Mouse (Mus musculus): ENCODE results near the gene Borcs5. TPM values are rescaled to one million over a fixed set of nuclear protein-coding genes. Genes with fewer than 3 reads are reported as not detected.

Gene Borcs5
- polyA plus RNA-seq, 1 experiment from 2014 or later: 13.9 TPM

DNA sequence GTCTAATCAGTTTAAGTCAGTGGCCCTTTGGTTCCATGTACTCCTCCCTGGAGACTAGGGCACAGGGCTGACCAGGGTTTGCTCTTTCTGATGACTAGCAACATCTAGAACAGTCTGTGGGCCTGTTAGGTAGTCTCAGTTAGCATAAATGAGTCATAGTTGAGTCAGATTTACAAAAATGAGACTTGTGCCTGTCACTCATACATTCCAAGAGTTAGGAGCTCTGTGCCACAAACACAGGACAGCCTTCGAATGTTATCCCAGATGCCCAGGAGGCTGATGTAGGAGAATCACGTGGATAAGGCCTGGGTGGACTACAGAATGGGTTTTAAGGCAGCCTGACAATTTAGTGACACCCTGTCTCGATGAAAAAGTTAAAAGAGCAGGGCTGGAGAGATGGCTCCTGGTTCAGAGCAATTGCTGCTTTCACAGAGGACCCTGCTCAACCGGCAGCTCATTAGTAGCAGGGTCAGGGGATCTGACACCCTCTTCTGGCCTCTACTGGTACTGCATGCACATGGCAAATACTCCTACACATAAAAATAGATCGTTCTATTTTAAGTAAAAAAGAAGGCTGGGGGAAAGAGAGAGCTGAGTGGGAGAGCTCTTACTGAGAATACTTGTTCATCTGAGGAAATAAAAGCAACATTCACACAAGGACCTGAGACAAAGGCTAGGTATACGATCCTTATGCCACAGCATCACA lies 18.3 kb upstream of the Borcs5 start:
- ATAC-seq (ENCODE audit: low read depth): no peak
- H3K27me3 ChIP-seq (ENCODE audit: control insufficient read depth, insufficient read depth, low read depth, low read length): no peaks in the 10 kb centered on the region
- no peaks in the 10 kb centered on the region for H3K9me3 ChIP-seq (ENCODE audit: control insufficient read depth, low read length)
- peaks cover 3% of the 10 kb centered on the region; the same call in 1 of the 2 replicates for H3K4me1 ChIP-seq (replicated peaks; ENCODE audit: control insufficient read depth, insufficient read depth, low read length)
- no peaks in the 10 kb centered on the region; the same call in 1 of the 2 replicates for H3K36me3 ChIP-seq (ENCODE audit: control insufficient read depth, insufficient read depth, low read length)
- H3K4me2 ChIP-seq (ENCODE audit: low read depth, low read length): no peak overlapping the region
- H3K4me3 ChIP-seq (ENCODE audit: low read length): no peak overlapping the region
- 63% methylated on average over 6 of the region's 6 CpGs for WGBS
- H3K27ac ChIP-seq (ENCODE audit: low read length): peak overlapping the region; percentile 46
- H3K9ac ChIP-seq (ENCODE audit: low read length): no peak overlapping the region

- Histone ChIP-seq H3K27me3 (ENCODE audit: control insufficient read depth, insufficient read depth, low read depth, low read length) (no peaks in the 10 kb centered on the region), H3K4me1 (replicated peaks; ENCODE audit: control insufficient read depth, insufficient read depth, low read length) (peaks cover 3% of the 10 kb centered on the region; the same call in 1 of the 2 replicates), H3K36me3 (ENCODE audit: control insufficient read depth, insufficient read depth, low read length) (no peaks in the 10 kb centered on the region; the same call in 1 of the 2 replicates), H3K27ac (ENCODE audit: low read length) (0 out of 2 replicates have a peak overlapping the region, but pooled peaks have one; percentile 10), H3K9ac (ENCODE audit: low read length) (no peak overlapping the region), H3K4me3 (ENCODE audit: low read length) (no peak overlapping the region), H3K9me3 (ENCODE audit: control insufficient read depth, low read length) (no peaks in the 10 kb centered on the region), H3K4me2 (ENCODE audit: low read depth, low read length) (no peak overlapping the region)
- 68% methylated on average over 14 of the region's 14 CpGs for WGBS
- ATAC-seq (ENCODE audit: low read depth): no peak
Measured at GRCm38 (mm10) chr6:134621552-134621949, 17.8 kb upstream of the Borcs5 start.

GRCm38 (mm10) chr6:134625431-134625830 lies 13.9 kb upstream of the Borcs5 start:
- H3K27me3 ChIP-seq (ENCODE audit: control insufficient read depth, insufficient read depth, low read depth, low read length): no peaks in the 10 kb centered on the region
- H3K4me2 ChIP-seq (ENCODE audit: low read depth, low read length): no peak overlapping the region
- no peaks in the 10 kb centered on the region for H3K9me3 ChIP-seq (ENCODE audit: control insufficient read depth, low read length)
- H3K27ac ChIP-seq (ENCODE audit: low read length): no peak overlapping the region
- peaks cover 3% of the 10 kb centered on the region; the same call in 1 of the 2 replicates for H3K4me1 ChIP-seq (replicated peaks; ENCODE audit: control insufficient read depth, insufficient read depth, low read length)
- no peaks in the 10 kb centered on the region; the same call in 1 of the 2 replicates for H3K36me3 ChIP-seq (ENCODE audit: control insufficient read depth, insufficient read depth, low read length)
- no peak for ATAC-seq (ENCODE audit: low read depth)
- H3K4me3 ChIP-seq (ENCODE audit: low read length): no peak overlapping the region
- H3K9ac ChIP-seq (ENCODE audit: low read length): no peak overlapping the region
- WGBS: 66% methylated on average over 12 of the region's 12 CpGs

DNA sequence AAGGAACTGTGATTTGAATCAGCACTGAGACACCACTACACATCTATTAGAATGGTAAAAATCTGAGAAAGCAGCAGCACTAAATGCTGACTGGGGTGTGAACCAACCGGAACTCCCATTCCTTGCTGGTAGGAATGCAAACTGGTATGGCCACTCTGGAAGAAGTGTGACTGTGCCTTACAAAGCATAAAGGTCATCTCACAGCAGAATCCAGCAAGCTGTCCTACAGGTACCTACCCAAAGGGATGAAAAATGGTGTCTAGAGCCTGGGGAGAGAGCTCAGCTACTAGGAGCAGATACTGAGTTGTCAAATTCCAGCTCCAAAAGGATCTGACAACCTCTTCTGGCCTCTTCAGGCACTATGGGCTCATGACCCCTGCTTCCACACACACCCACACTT lies 12.7 kb upstream of the Borcs5 start:
- H3K36me3 ChIP-seq (ENCODE audit: control insufficient read depth, insufficient read depth, low read length): no peaks in the 10 kb centered on the region
- no peak overlapping the region for H3K27ac ChIP-seq (ENCODE audit: low read length)
- no peaks in the 10 kb centered on the region for H3K27me3 ChIP-seq (ENCODE audit: control insufficient read depth, insufficient read depth, low read depth, low read length)
- H3K9ac ChIP-seq (ENCODE audit: low read length): no peak overlapping the region
- no peaks in the 10 kb centered on the region for H3K4me1 ChIP-seq (replicated peaks; ENCODE audit: control insufficient read depth, insufficient read depth, low read length)
- H3K9me3 ChIP-seq (ENCODE audit: control insufficient read depth, low read length): no peaks in the 10 kb centered on the region
- ATAC-seq (ENCODE audit: low read depth): no peak
- no peak overlapping the region for H3K4me3 ChIP-seq (ENCODE audit: low read length)
- H3K4me2 ChIP-seq (ENCODE audit: low read depth, low read length): no peak overlapping the region
- WGBS: 75% methylated on average over 1 of the region's 1 CpGs

GRCm38 (mm10) chr6:134630447-134630846 lies 8.9 kb upstream of the Borcs5 start:
- WGBS: 63% methylated on average over 9 of the region's 9 CpGs
- 0 out of 2 replicates have a peak overlapping the region, but pooled peaks have one; percentile 7 for H3K27ac ChIP-seq (ENCODE audit: low read length)
- no peak overlapping the region for H3K4me2 ChIP-seq (ENCODE audit: low read depth, low read length)
- ATAC-seq (ENCODE audit: low read depth): 0 out of 2 replicates have a peak, but pooled peaks have one; percentile 40
- no peak overlapping the region for H3K9ac ChIP-seq (ENCODE audit: low read length)
- peaks cover 9% of the 10 kb centered on the region; the same call in 1 of the 2 replicates for H3K4me1 ChIP-seq (replicated peaks; ENCODE audit: control insufficient read depth, insufficient read depth, low read length)
- no peaks in the 10 kb centered on the region for H3K36me3 ChIP-seq (ENCODE audit: control insufficient read depth, insufficient read depth, low read length)
- H3K4me3 ChIP-seq (ENCODE audit: low read length): no peak overlapping the region
- H3K27me3 ChIP-seq (ENCODE audit: control insufficient read depth, insufficient read depth, low read depth, low read length): peaks cover 3% of the 10 kb centered on the region; the same call in 1 of the 2 replicates
- H3K9me3 ChIP-seq (ENCODE audit: control insufficient read depth, low read length): no peaks in the 10 kb centered on the region

- Histone ChIP-seq H3K27me3 (ENCODE audit: control insufficient read depth, insufficient read depth, low read depth, low read length) (peaks cover 3% of the 10 kb centered on the region; the same call in 1 of the 2 replicates), H3K4me2 (ENCODE audit: low read depth, low read length) (peak within 1 kb of the TSS; percentile 89), H3K36me3 (ENCODE audit: control insufficient read depth, insufficient read depth, low read length) (no peaks in the 10 kb centered on the region), H3K9ac (ENCODE audit: low read length) (peak within 1 kb of the TSS; percentile 82), H3K27ac (ENCODE audit: low read length) (peak within 1 kb of the TSS; percentile 61; the same call in 1 of the 2 replicates), H3K4me1 (replicated peaks; ENCODE audit: control insufficient read depth, insufficient read depth, low read length) (peaks cover 9% of the 10 kb centered on the region; the same call in 1 of the 2 replicates), H3K9me3 (ENCODE audit: control insufficient read depth, low read length) (no peaks in the 10 kb centered on the region), H3K4me3 (ENCODE audit: low read length) (peak within 1 kb of the TSS; percentile 68)
- 2% methylated on average over 46 of the region's 46 CpGs for WGBS
- peak; percentile 78 for ATAC-seq (ENCODE audit: low read depth)
Measured at GRCm38 (mm10) chr6:134631947-134632687, 7.2 kb upstream of the Borcs5 start, which contains the start of gene Mansc1. Gene Mansc1, minus strand, starts transcription at chr6:134632488.

DNA sequence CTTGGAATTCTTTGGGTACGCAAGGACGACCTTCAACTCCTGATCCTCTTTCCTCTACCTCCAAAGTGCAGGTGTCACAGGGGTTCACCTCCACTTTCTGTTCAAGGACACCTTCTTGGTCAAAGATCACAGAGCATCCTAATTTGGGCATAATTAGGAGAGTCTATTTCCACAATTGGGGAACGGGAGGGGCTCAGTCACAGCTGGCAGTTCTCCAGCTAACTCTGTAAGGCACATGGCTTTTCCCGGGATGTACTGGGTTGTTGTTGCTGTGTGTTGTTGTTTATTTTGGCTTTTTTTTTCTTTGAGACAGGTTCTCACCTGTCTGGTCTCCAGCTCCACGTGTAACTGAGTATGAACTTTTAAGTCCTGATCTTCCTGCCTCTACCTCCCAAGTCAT lies 6.6 kb upstream of the Borcs5 start:
- ATAC-seq (ENCODE audit: low read depth): no peak
- Histone ChIP-seq H3K9me3 (ENCODE audit: control insufficient read depth, low read length) (no peaks in the 10 kb centered on the region), H3K27me3 (ENCODE audit: control insufficient read depth, insufficient read depth, low read depth, low read length) (peaks cover 3% of the 10 kb centered on the region; the same call in 1 of the 2 replicates), H3K27ac (ENCODE audit: low read length) (no peak overlapping the region), H3K4me2 (ENCODE audit: low read depth, low read length) (peak overlapping the region; percentile 89), H3K9ac (ENCODE audit: low read length) (peak overlapping the region; percentile 82), H3K4me1 (replicated peaks; ENCODE audit: control insufficient read depth, insufficient read depth, low read length) (peaks cover 9% of the 10 kb centered on the region; the same call in 1 of the 2 replicates), H3K36me3 (ENCODE audit: control insufficient read depth, insufficient read depth, low read length) (no peaks in the 10 kb centered on the region), H3K4me3 (ENCODE audit: low read length) (peak overlapping the region; percentile 68)
- 25% methylated on average over 5 of the region's 5 CpGs for WGBS

GRCm38 (mm10) chr6:134633553-134633952 lies 5.8 kb upstream of the Borcs5 start:
- Histone ChIP-seq H3K27ac (ENCODE audit: low read length) (no peak overlapping the region), H3K4me3 (ENCODE audit: low read length) (no peak overlapping the region), H3K36me3 (ENCODE audit: control insufficient read depth, insufficient read depth, low read length) (no peaks in the 10 kb centered on the region), H3K9me3 (ENCODE audit: control insufficient read depth, low read length) (no peaks in the 10 kb centered on the region), H3K9ac (ENCODE audit: low read length) (no peak overlapping the region), H3K4me1 (replicated peaks; ENCODE audit: control insufficient read depth, insufficient read depth, low read length) (peaks cover 9% of the 10 kb centered on the region; the same call in 1 of the 2 replicates), H3K27me3 (ENCODE audit: control insufficient read depth, insufficient read depth, low read depth, low read length) (peaks cover 3% of the 10 kb centered on the region; the same call in 1 of the 2 replicates), H3K4me2 (ENCODE audit: low read depth, low read length) (no peak overlapping the region)
- ATAC-seq (ENCODE audit: low read depth): no peak
- WGBS: 72% methylated on average over 8 of the region's 8 CpGs

DNA sequence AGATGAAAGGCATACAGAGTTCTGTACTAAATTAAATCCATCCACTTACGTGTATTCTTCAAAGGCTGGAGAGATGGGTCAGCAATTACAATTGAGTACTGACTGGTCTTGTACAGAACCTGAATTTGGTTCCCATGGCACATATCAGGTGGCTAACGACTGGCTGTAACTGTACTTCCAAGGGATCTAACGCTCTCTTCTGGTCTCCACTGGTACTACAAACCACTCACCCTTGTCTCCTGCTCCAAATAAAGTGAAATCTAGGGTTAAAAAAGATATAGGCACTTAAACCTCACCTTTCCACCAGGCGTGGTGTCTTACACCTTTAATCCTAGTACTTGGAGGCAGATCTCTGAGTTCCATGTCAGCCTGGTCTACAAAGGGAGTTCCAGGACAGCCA lies 2.8 kb upstream of the Borcs5 start:
- H3K4me3 ChIP-seq (ENCODE audit: low read length): no peak overlapping the region
- ATAC-seq (ENCODE audit: low read depth): no peak
- no peaks in the 10 kb centered on the region for H3K9me3 ChIP-seq (ENCODE audit: control insufficient read depth, low read length)
- H3K4me2 ChIP-seq (ENCODE audit: low read depth, low read length): no peak overlapping the region
- H3K36me3 ChIP-seq (ENCODE audit: control insufficient read depth, insufficient read depth, low read length): no peaks in the 10 kb centered on the region
- H3K27ac ChIP-seq (ENCODE audit: low read length): no peak overlapping the region
- H3K4me1 ChIP-seq (replicated peaks; ENCODE audit: control insufficient read depth, insufficient read depth, low read length): peaks cover 11% of the 10 kb centered on the region
- H3K27me3 ChIP-seq (ENCODE audit: control insufficient read depth, insufficient read depth, low read depth, low read length): peaks cover 3% of the 10 kb centered on the region; the same call in 1 of the 2 replicates
- 55% methylated on average over 4 of the region's 4 CpGs for WGBS
- H3K9ac ChIP-seq (ENCODE audit: low read length): no peak overlapping the region
